Mouse (Mus musculus) Muller cell, postnatal 12 days (primary cell): ENCODE measurements around the gene Nat8l.
A peak's percentile ranks its signal among the peaks of the same experiment; 100 is the strongest.
"Not testable (repeated sequence)": the region's sequence is repeated elsewhere in the genome, so short reads cannot be mapped to it uniquely, and the experiment has no call there.

Experiments used
- DNase-seq: peaks from one replicate; pipeline ENCODE4 v3.0.0-alpha.2; 2015; ENCODE audit errors: inconsistent ontology term

Gene Nat8l

GRCm38 (mm10) chr5:33995843-33996693 is at the start of gene Nat8l:
Nat8l (plus strand) TSS chr5:33995984.
- DNase-seq = peak; percentile 71

GRCm38 (mm10) chr5:33947035-33947434 is 48.7 kb upstream of the Nat8l start:
- not testable (repeated sequence) for DNase-seq

- no peak for DNase-seq
Measured at GRCm38 (mm10) chr5:33948314-33948713, 47.5 kb upstream of the Nat8l start.

DNA sequence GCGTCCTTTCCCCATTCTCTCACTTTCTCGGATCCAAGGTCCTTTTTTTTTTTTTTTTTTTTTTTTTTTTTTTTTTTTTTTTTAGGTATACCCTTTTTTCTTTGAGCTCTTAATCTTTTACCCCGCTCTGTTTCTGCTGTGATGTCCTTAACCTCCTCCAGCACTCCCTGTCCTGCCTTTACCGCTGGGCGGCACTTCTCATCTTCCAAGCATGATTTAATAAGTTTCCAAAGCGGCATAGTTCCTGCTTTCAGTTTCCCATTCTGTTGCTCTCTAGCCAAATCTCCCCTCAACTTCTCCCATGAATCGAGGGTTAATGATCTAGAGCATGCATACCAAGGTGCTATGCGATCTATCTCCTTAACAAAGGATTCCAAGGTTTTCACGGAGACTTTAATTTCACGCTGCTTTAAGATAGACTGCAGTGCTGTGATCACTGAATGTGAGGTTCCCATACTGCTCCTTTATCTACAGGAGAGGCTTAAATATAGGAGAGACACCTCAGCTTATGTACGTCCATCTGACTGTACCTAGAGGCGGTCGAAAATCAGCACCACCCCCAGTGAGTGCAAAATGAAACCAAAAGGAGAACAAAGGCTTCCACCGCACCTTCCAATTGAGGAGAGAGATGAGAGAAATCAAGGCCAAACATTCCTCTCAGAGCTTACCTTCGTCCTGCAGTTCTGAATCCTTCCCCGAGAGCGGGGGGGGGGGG is 42.2 kb upstream of the Nat8l start:
- no peak for DNase-seq

GRCm38 (mm10) chr5:33954354-33954753 is 41.4 kb upstream of the Nat8l start:
- peak; percentile 42 for DNase-seq

GRCm38 (mm10) chr5:33955868-33956267 is 39.9 kb upstream of the Nat8l start:
- peak; percentile 54 for DNase-seq

DNA sequence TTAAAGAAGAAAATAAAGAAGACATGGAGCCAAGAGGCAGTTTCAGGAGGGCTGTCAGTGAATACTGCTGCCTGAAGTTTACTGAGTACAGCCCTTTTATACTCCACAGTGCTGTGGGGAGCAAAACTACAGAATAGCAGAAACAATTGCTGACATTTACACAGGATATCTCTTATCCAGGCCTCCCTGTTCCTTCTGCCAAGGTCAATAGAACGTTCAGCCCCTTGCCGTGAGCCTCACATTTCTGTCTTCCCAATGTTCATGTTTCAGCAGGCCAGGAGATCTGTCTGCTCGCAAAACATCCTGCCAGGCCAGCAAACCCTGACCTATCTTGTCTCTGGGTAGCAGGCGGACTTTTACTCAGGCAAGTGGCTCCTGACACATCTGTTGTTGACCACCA is 36.4 kb upstream of the Nat8l start:
- DNase-seq = no peak

DNA sequence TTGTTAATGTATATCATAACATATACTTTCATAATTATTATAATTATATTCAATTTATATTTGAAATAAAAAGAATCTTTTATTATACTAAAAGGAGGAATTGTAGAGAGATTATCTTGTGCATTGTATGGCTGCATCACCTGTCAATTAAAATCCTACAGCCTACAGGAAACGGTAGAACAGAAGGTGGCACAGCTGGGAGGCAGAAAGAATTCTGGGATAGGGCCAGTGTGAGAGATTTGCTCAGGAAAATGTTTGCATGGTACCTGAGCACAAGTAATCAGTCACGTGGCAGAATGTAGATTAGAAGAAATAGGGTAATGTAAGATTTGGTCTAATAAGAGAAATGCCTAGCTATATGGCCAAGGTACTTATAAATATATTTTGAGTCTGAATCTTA is 21.0 kb upstream of the Nat8l start:
- no peak for DNase-seq

DNA sequence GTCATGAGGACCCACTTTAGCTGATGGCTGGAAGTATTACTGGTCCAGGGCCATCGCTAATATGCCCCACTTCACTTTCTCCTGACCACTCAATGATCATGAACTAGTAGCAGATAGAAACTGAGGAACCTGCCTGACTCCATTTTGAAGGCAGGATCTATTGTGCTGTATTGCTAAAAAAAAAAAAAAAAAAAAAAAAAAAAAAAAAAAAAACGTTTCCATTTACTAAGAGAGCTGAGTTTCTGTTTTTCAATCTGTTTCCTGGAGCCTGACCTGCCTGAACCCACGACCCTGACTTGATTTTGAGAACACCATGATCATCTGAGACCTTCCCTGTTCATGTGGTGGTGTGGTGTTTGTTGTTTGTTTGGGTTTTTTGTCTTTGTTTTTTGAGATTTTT is 19.5 kb upstream of the Nat8l start:
- no peak for DNase-seq

DNA sequence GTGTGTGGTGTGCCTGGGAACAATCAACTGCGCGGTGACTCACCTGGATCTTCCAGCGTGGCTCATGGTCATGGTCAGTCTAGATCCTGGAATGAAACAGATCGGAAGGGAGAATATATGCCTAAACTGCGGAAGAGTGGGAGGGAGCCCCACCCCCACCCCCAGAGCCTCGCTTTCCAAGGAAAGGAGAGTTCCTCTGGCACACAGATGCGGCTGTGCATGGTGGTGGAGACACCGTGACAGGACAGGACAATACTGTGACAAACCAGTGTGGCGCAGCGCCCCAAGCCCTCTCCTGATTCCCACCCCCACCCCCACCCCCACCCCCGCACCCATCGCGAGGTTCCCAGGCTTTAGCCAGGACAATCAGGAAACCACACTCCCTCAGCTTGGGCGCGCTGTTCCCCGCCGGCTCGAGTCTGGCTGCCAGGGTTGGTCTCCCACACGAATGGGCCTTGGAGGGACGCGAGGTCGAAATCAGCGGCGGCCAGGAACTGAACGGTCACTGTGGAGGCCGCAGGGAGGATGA is 13.0 kb upstream of the Nat8l start:
- peak; percentile 29 for DNase-seq

DNA sequence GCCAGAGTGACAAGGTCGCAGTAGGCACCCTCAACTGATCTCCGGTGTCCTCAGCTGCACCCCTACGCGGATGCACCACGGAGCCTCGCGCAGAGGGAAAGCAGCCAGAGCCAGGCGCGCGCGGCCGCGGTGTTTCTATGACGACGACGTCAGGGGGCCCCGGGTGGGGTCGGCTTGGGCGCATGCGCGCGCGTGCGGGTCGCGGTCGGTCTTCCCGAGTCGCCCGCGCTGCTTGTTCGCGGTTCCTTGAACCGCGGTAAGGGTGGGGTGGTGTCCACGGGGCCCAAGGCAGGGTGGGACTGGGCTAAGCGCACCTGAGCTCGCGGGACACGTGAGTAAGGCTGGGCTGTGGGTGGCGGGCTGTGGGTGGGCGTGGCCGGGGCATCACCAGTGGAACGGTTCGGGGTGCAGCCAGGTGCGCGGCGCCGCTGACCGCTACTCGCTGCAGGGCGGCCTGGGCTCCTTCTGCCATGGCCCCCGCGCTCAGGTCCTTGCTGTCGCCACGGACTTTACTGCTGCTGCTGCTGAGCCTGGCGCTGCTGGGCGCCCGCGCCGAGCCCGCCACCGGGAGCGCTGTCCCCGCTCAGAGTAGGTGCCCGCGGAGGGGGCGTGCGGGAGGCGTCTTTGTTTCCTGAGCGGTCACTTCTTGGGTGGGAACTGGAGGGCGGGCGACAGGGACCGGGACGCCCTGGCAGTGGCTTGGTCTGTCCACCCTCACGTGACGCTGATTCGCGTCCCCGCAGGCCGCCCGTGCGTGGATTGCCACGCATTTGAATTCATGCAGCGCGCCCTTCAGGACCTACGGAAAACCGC is 12.3 kb upstream of the Nat8l start, which contains the start of gene Gm1673:
Gm1673 (plus strand) TSS at position 125 of the 813 bp plus-strand sequence.
- DNase-seq = peak; percentile 88

GRCm38 (mm10) chr5:33994671-33995625 is 836 bp upstream of the Nat8l start:
- peak; percentile 40 for DNase-seq

DNA sequence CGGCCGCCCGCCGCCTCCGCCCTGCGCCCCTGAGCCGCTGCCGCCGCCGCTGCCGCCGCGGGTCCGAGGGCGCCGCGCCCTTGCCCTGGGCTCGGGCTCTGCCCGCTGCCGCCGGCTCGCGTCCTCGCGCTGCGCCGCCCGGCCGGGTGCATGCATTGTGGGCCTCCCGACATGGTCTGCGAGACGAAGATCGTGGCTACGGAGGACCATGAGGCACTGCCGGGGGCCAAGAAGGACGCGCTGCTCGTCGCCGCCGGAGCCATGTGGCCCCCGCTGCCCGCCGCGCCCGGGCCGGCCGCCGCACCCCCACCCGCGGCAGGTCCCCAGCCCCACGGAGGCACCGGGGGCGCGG is 886 bp downstream of the Nat8l start:
- no peak for DNase-seq

DNA sequence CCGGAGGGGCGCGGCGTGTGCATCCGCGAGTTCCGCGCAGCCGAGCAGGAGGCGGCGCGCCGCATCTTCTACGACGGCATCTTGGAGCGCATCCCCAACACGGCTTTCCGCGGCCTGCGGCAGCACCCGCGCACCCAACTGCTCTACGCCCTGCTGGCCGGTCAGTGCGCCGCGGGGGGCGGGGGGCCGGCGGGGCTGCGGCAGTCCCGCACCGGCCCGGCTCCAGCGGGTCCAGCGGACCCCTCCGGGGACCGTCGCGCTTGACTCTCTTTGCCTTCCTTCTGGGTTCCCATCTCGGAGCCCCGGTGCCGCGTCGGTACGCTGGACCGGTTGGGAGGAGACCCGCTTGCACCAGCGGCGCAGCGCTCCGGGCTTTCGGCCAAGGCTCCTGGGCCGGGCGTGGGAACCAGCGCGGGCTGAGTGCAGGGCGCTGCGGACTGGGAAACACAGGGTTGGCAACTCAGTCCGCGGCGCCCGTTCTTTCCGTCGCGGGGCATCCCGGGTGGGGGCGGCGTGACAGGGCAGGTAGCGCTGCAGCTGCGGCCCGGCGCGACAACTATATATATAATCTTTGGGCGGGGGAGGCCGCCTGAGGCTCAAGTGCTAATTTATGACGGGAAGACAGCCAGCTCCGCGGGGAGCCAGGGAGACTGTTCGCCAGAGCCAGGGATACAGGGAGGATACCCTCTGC is 1.4 kb downstream of the Nat8l start:
- peak; percentile 70 for DNase-seq

DNA sequence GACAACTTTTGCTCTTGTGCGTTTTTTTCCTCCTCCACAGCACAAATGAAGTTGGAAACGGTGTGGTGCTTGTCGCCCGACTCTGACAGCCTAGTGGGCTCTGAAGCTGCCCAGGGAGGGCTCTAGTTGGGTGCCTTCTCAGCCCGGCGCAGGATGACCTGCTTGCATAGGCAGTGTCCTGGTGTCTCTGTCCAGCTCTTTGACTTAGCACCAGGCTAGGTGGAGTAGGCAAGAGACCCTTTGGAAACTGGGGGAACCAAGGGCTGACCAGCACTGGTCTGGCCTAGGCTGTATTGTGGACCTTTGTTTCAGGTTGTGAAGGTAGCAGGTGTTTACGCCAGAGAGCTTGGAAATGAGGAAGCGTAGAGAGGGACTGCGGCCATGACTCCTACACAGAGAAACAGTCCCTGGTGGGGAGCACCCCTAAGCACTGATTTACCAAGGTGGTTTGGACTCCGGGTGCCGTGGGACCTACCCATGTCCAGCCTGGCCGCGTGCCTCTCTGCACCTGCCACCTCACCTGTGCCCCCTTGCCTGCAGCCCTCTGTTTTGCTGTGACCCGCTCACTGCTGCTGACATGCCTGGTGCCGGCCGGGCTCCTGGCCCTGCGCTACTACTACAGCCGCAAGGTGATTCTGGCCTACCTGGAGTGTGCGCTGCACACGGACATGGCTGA is 2.2 kb downstream of the Nat8l start:
- no peak for DNase-seq

- DNase-seq = no peak
Measured at GRCm38 (mm10) chr5:33998505-33998877, 2.7 kb downstream of the Nat8l start.

DNA sequence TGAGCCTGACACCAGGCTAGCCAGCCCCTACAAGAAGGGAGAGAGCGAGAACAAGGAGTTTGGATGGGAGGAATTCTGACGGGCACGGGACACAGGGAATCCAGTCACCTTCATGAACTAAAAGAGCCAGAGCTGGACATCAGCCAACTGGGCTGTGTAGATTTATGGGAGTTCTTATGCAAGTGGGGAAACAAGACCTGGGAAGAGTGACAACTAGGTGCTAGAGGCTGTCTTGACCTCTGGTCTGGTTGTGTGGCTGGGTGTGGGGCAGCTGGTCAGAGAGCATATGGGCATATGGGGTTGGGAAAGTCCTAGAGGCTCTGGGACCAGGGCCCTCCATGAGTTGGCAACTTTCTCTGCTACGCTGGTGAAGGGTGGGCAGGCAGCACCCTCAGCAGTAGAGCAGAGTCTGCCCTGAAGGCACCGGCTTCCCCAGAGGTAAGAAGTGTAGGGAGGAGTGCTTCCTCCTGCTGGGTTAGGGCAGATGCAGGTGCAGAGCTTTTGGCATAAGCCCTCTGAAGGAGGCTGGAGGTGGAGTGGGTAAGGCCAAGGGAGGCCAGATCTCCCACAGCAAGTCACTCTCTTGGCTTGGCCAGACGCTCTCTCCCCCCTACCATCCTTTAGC is 3.8 kb downstream of the Nat8l start:
- DNase-seq = no peak

GRCm38 (mm10) chr5:34000809-34001208 is 5.0 kb downstream of the Nat8l start:
- DNase-seq = no peak

DNA sequence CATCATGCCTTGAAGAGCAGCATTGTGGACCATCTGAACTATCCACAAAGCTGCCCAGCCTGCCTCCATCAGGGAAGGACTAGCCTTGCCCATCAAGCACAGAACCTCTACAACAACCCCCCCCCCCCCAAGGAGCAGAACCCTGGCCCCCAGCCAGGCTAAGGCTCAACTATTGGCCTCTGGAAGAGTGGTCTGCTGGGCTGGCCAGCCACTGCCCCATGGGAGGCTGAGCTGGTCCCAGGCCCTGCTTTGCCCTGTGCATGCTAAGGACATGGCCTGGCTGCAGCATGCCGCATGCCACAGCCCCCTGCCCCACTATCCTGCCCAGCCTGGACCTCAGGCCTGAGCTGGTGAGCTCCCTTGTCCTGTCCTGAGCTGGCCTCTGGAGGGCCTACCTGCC is 5.6 kb downstream of the Nat8l start:
- DNase-seq = no peak
